Mouse (Mus musculus) brain, embryonic 14.5 days (tissue): ENCODE measurements around the gene Rbm4b.

Experiments used
- CTCF ChIP-seq: fragments of 200-500 bp; IDR thresholded peaks from 2 replicates; pipeline ENCODE4 v1.5.1; 2012; ENCODE audit warnings: inconsistent platforms, mild to moderate bottlenecking, moderate library complexity, borderline replicate concordance; ENCODE audit not compliant: insufficient read depth, insufficient read length; ENCODE audit errors: extremely low read depth
- POLR2A ChIP-seq: fragments of 200-500 bp; IDR thresholded peaks from 2 replicates; pipeline ENCODE4 v1.6.1; 2012; ENCODE audit warnings: mild to moderate bottlenecking, inconsistent platforms, borderline replicate concordance; ENCODE audit not compliant: poor library complexity, insufficient read depth, insufficient read length, severe bottlenecking; ENCODE audit errors: extremely low read depth

- TF ChIP-seq CTCF (no peak), POLR2A (no peak)
These were observed 41.5 kb downstream of the Rbm4b start for GRCm38 (mm10) chr19:4797846-4798245.
